Mouse (Mus musculus) frontal cortex, postnatal 36 days (tissue): ENCODE data around the gene Vmn1r107.
"Not testable (repeated sequence)": the region's sequence is repeated elsewhere in the genome, so short reads cannot be mapped to it uniquely, and the experiment has no call there.

Experiments
- DNase-seq, 2 experiments: peaks; one replicate each; pipeline ENCODE4 v3.0.0; 2022; ENCODE audit warnings: low spot score in 2 of 2

Vmn1r107 gene

GRCm38 (mm10) chr7:20668618-20669017 lies at the start of gene Vmn1r107:
Gene Vmn1r107 (plus strand): TSS chr7:20668918.
- not testable (repeated sequence) for DNase-seq

DNA sequence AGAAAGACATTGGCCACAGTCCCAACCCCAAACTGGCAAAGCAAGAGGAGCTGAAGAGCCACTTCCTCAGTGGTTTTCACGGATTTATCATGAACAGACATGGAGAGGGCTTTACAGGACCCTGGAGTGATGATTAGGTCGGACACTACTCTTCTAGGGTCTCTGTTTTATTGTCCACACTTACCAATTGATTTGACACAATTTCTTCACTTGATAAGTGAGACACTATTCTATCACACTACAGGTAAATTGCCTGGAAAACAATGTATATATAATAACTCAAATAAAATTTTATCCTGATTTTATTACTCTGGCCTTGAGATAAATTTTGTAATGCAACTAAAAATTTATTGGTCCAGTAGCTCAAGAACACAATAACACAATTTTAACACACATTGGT lies 34.4 kb downstream of the Vmn1r107 start, which contains the start of gene Vmn1r111:
TSS of gene Vmn1r111 (minus strand) at position 101 of the 400 bp plus-strand sequence.
- DNase-seq = not testable (repeated sequence)
